Mouse (Mus musculus) embryonic facial prominence, embryonic 14.5 days (tissue): ENCODE measurements around the gene Lzts3. TPM values are rescaled to one million over a fixed set of nuclear protein-coding genes. Genes with fewer than 3 reads are reported as not detected.
"Not testable (repeated sequence)": the region's sequence is repeated elsewhere in the genome, so short reads cannot be mapped to it uniquely, and the experiment has no call there.

ENCODE experiments used
- ATAC-seq: fragments of 200-750 bp; cut with Nextera tagmentation; 2 replicates; pipeline ENCODE4 v1.8.0; 2017; ENCODE audit warnings: low read depth, moderate number of reproducible peaks, moderate TSS enrichment
- DNase-seq: peaks from one replicate; pipeline ENCODE4 v3.0.0-alpha.2; 2015; ENCODE audit warnings: low spot score
- H3K27ac ChIP-seq: fragments of 300-500 bp; sonication (generic); replicated peaks from 2 replicates; pipeline ENCODE4 v1.5.1; 2014; ENCODE audit warnings: low read depth, mild to moderate bottlenecking, low read length, moderate library complexity
- H3K27me3 ChIP-seq: fragments of 300-500 bp; sonication (generic); replicated peaks from 2 replicates; pipeline ENCODE4 v1.6.1; 2014; ENCODE audit warnings: low read length; ENCODE audit not compliant: control insufficient read depth, insufficient read depth
- H3K36me3 ChIP-seq: fragments of 300-500 bp; sonication (generic); 2 replicates; pipeline ENCODE4 v1.6.1; 2014; ENCODE audit warnings: low read length, mixed read lengths; ENCODE audit not compliant: control insufficient read depth, insufficient read depth
- H3K4me1 ChIP-seq: fragments of 300-500 bp; sonication (generic); 2 replicates; pipeline ENCODE4 v1.6.1; 2014; ENCODE audit warnings: antibody characterized with exemption, low read length; ENCODE audit not compliant: control insufficient read depth, insufficient read depth
- H3K4me2 ChIP-seq: fragments of 300-500 bp; sonication (generic); 2 replicates; pipeline ENCODE4 v1.6.1; 2014; ENCODE audit warnings: low read depth, mild to moderate bottlenecking, low read length, moderate library complexity, mixed read lengths
- H3K4me3 ChIP-seq: fragments of 300-500 bp; sonication (generic); 2 replicates; pipeline ENCODE4 v1.5.1; 2014; ENCODE audit warnings: low read depth, mild to moderate bottlenecking, low read length
- H3K9ac ChIP-seq: fragments of 300-500 bp; sonication (generic); 2 replicates; pipeline ENCODE4 v1.6.1; 2014; ENCODE audit warnings: low read depth, mild to moderate bottlenecking, low read length, moderate library complexity, mixed read lengths
- H3K9me3 ChIP-seq: fragments of 300-500 bp; sonication (generic); 2 replicates; pipeline ENCODE4 v1.6.1; 2016; ENCODE audit warnings: low read length; ENCODE audit not compliant: control insufficient read depth
- WGBS: fragments of 180-500 bp; shearing (Covaris S2); extraction: QIAGEN DNeasy Blood & Tissue Kit; methylation state at CpG from one replicate; pipeline ENCODE4 v1.1.7; 2014; 5-methylcytosine and 5-hydroxymethylcytosine counted together
- polyA plus RNA-seq: library from polyadenylated mRNA; unstranded; fragments of >200 nt; fragmentation: Nextera tagmentation; extraction: Ambion mirVana; gene quantifications from 2 replicates; pipeline ENCODE4 v1.2.1, GENCODE M21; 2014

The Lzts3 gene
- polyA plus RNA-seq, 1 experiment from 2014 or later: 1.8 TPM

GRCm38 (mm10) chr2:130664102-130664701 is 21.6 kb upstream of the Lzts3 start, which contains the start of gene Ddrgk1:
TSS of gene Ddrgk1 (minus strand) at chr2:130664659.
- peak within 1 kb of the TSS; percentile 99 for H3K27ac ChIP-seq
- peak within 1 kb of the TSS; percentile 92 for H3K9ac ChIP-seq
- peaks cover 15% of the 10 kb centered on the region for H3K4me1 ChIP-seq
- 0% methylated on average over 25 of the region's 40 CpGs for WGBS
- H3K4me2 ChIP-seq: peak within 1 kb of the TSS; percentile 71
- H3K27me3 ChIP-seq: no peaks in the 10 kb centered on the region
- peak within 1 kb of the TSS; percentile 60 for H3K4me3 ChIP-seq
- no peaks in the 10 kb centered on the region for H3K9me3 ChIP-seq
- DNase-seq (peak; percentile 98), ATAC-seq (peak; percentile 98)
- peaks cover 40% of the 10 kb centered on the region for H3K36me3 ChIP-seq

GRCm38 (mm10) chr2:130663342-130663741 is 20.7 kb upstream of the Lzts3 start:
- WGBS: 84% methylated on average over 11 of the region's 11 CpGs
- peak overlapping the region; percentile 92 for H3K9ac ChIP-seq
- peaks cover 13% of the 10 kb centered on the region for H3K4me1 ChIP-seq
- H3K4me3 ChIP-seq: peak overlapping the region; percentile 60
- DNase-seq: no peak
- no peak for ATAC-seq
- peaks cover 48% of the 10 kb centered on the region for H3K36me3 ChIP-seq
- no peaks in the 10 kb centered on the region for H3K9me3 ChIP-seq
- H3K4me2 ChIP-seq: peak overlapping the region; percentile 71
- no peaks in the 10 kb centered on the region for H3K27me3 ChIP-seq
- peak overlapping the region; percentile 99; the same call in 1 of the 2 replicates for H3K27ac ChIP-seq

- H3K4me3 ChIP-seq: no peak overlapping the region
- WGBS: 97% methylated on average over 10 of the region's 10 CpGs
- no peak overlapping the region for H3K27ac ChIP-seq
- H3K9ac ChIP-seq: no peak overlapping the region
- no peaks in the 10 kb centered on the region for H3K9me3 ChIP-seq
- ATAC-seq (no peak), DNase-seq (no peak)
- H3K4me2 ChIP-seq: no peak overlapping the region
- H3K27me3 ChIP-seq: no peaks in the 10 kb centered on the region
- peaks cover 6% of the 10 kb centered on the region for H3K4me1 ChIP-seq
- peaks cover 96% of the 10 kb centered on the region for H3K36me3 ChIP-seq
Observed at GRCm38 (mm10) chr2:130658530-130658929, 15.9 kb upstream of the Lzts3 start.

- H3K27ac ChIP-seq: no peak overlapping the region
- H3K4me2 ChIP-seq: no peak overlapping the region
- no peaks in the 10 kb centered on the region for H3K4me1 ChIP-seq
- no peaks in the 10 kb centered on the region for H3K27me3 ChIP-seq
- H3K4me3 ChIP-seq: no peak overlapping the region
- 82% methylated on average over 6 of the region's 6 CpGs for WGBS
- H3K9ac ChIP-seq: no peak overlapping the region
- H3K36me3 ChIP-seq: peaks cover 100% of the 10 kb centered on the region
- ATAC-seq: no peak
- no peaks in the 10 kb centered on the region for H3K9me3 ChIP-seq
- DNase-seq: no peak
Observed at GRCm38 (mm10) chr2:130657541-130657940, 14.9 kb upstream of the Lzts3 start.

DNA sequence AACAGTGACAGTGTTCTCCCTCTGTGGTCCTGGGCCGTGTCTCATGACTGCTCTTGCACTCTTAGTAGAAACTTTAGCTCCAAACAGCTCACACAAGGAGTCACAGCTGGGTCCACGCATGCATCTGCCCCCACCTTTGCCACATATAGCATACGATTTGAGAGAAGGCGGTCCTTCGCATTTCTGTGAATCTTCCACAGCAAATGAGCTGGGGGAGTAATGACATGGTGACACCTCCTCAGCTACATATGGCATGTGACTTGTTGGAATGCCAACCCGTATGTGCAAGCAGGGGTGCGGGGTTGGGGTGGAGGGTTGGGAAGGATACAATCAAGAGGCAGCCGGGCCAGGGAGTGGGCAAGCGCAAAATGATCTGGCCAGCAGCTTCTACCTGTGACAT is 13.9 kb upstream of the Lzts3 start:
- WGBS: 89% methylated on average over 9 of the region's 9 CpGs

GRCm38 (mm10) chr2:130655660-130656339 is 13.2 kb upstream of the Lzts3 start:
- ATAC-seq (no peak), DNase-seq (no peak)
- Histone ChIP-seq H3K27me3 (no peaks in the 10 kb centered on the region), H3K27ac (no peak overlapping the region), H3K9ac (no peak overlapping the region), H3K9me3 (no peaks in the 10 kb centered on the region), H3K4me3 (no peak overlapping the region), H3K4me1 (no peaks in the 10 kb centered on the region), H3K4me2 (no peak overlapping the region), H3K36me3 (peaks cover 97% of the 10 kb centered on the region)
- 91% methylated on average over 6 of the region's 6 CpGs for WGBS

More for the DNA sequence above, 13.9 kb upstream of the Lzts3 start:
- Histone ChIP-seq H3K27ac (no peak overlapping the region), H3K4me1 (no peaks in the 10 kb centered on the region), H3K9me3 (no peaks in the 10 kb centered on the region), H3K27me3 (no peaks in the 10 kb centered on the region), H3K4me2 (no peak overlapping the region), H3K4me3 (no peak overlapping the region), H3K9ac (no peak overlapping the region), H3K36me3 (peaks cover 100% of the 10 kb centered on the region)
- DNase-seq (no peak), ATAC-seq (no peak)

DNA sequence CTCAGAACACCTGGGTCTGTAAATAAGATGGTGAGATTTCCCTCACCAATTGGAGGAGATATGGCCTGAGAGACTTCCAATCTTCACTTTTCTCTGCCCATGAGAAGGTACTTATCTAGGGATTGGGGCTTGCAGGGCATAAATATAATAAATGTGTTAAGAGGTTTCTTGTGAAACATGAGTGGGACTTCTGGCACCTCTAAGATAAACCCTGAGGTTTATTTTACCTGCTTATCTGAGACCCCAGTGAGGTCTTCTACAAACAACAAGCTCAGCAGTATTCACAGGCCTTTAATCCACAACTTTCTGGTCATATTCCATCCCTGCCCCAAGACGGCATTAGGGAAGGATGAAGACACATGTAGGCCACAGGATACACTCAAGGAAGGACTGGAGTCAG is 11.2 kb upstream of the Lzts3 start:
- no peak for DNase-seq
- H3K9me3 ChIP-seq: no peaks in the 10 kb centered on the region
- no peak overlapping the region for H3K9ac ChIP-seq
- H3K4me2 ChIP-seq: no peak overlapping the region
- no peak overlapping the region for H3K4me3 ChIP-seq
- H3K27ac ChIP-seq: no peak overlapping the region
- H3K27me3 ChIP-seq: no peaks in the 10 kb centered on the region
- peaks cover 76% of the 10 kb centered on the region for H3K36me3 ChIP-seq
- no peaks in the 10 kb centered on the region for H3K4me1 ChIP-seq
- ATAC-seq: no peak
- 95% methylated on average over 1 of the region's 1 CpGs for WGBS

GRCm38 (mm10) chr2:130653303-130653702 is 10.7 kb upstream of the Lzts3 start:
- Histone ChIP-seq H3K4me3 (no peak overlapping the region), H3K36me3 (peaks cover 72% of the 10 kb centered on the region), H3K9me3 (no peaks in the 10 kb centered on the region), H3K4me2 (no peak overlapping the region), H3K27me3 (no peaks in the 10 kb centered on the region), H3K9ac (no peak overlapping the region), H3K27ac (no peak overlapping the region), H3K4me1 (no peaks in the 10 kb centered on the region)
- 87% methylated on average over 2 of the region's 2 CpGs for WGBS
- DNase-seq (no peak), ATAC-seq (no peak)

DNA sequence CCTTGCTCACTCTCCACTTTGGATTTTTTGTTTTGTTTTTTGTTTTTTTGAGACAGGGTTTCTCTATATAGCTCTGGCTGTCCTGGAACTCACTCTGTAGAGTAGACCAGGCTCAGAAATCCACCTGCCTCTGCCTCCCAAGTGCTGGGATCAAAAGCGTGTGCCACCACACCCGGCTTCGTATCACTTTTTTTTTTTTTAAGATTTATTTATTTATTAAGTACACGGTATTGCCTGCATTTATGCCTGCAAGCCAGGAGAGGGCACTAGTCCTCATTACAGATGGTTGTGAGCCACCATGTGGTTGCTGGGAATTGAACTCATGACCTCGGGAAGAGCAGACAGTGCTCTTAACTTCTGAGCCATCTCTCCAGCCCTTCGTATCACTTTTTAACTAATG is 6.4 kb upstream of the Lzts3 start:
- H3K27ac ChIP-seq, ATAC-seq, H3K9ac ChIP-seq, H3K4me2 ChIP-seq, H3K9me3 ChIP-seq, H3K4me3 ChIP-seq, H3K27me3 ChIP-seq, DNase-seq, H3K4me1 ChIP-seq: not testable (repeated sequence)
- 78% methylated on average over 6 of the region's 6 CpGs for WGBS
- H3K36me3 ChIP-seq: peaks cover 29% of the 10 kb centered on the region
